Mouse (Mus musculus) heart, postnatal 0 days (tissue): ENCODE results near the gene Trmt112.

Experiments
- CTCF ChIP-seq: IDR thresholded peaks from 2 replicates; pipeline ENCODE4 v1.5.1; 2016; ENCODE audit warnings: antibody characterized with exemption, control low read depth, low read depth
- EP300 ChIP-seq: IDR thresholded peaks from 2 replicates; pipeline ENCODE4 v1.6.1; 2016; ENCODE audit warnings: antibody characterized with exemption, low read depth

DNA sequence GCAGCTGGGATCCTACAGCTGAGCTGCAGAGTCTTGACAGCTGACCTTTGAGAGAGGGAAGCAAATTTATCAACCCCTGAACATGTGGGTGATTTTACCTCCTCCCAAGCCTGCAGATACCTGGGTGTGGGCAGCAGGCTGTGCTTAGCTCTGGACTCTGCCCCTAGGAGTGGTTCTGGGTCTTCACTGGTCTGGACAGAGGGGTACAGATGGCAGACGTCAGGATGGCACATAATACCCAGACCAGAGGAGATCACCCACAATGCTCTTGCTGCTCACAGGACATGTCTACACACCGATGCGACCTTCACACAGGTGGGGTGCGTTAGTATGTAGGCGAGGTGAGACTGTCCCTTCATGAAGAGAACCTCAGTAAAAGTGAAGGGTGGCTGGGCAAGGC lies 40.0 kb downstream of the Trmt112 start:
- TF ChIP-seq EP300 (no peak), CTCF (no peak)
